Mouse (Mus musculus) embryonic facial prominence, embryonic 11.5 days (tissue): ENCODE measurements at regions not wholly inside any gene's neighbourhood (a gene's known extent, or its start where the extent isn't known, plus 50 kb on each side); places are given as distances from the start of the nearest gene placed in this dataset.
A peak's percentile ranks its signal among the peaks of the same experiment; 100 is the strongest.

Source experiments
- ATAC-seq: fragments of 200-750 bp; cut with Nextera tagmentation; replicated peaks from 2 replicates; pipeline ENCODE4 v1.8.0; 2017; ENCODE audit warnings: low read depth; ENCODE audit not compliant: insufficient number of reproducible peaks, low FRiP score, low TSS enrichment
- DNase-seq: peaks from one replicate; pipeline ENCODE4 v3.0.0-alpha.2; 2015; ENCODE audit warnings: low spot score
- H3K27ac ChIP-seq: fragments of 300-500 bp; sonication (generic); replicated peaks from 2 replicates; pipeline ENCODE4 v1.5.1; 2014; ENCODE audit warnings: mild to moderate bottlenecking, low read depth, low read length, control low read depth
- H3K27me3 ChIP-seq: fragments of 300-500 bp; sonication (generic); 2 replicates; pipeline ENCODE4 v1.6.1; 2014; ENCODE audit warnings: mild to moderate bottlenecking, low read length, moderate library complexity, mixed read lengths; ENCODE audit not compliant: control insufficient read depth, insufficient read depth
- H3K36me3 ChIP-seq: fragments of 300-500 bp; sonication (generic); replicated peaks from 2 replicates; pipeline ENCODE4 v1.6.1; 2014; ENCODE audit warnings: low read depth, mild to moderate bottlenecking, low read length, moderate library complexity, mixed read lengths; ENCODE audit not compliant: control insufficient read depth, insufficient read depth
- H3K4me1 ChIP-seq: fragments of 300-500 bp; sonication (generic); 2 replicates; pipeline ENCODE4 v1.6.1; 2014; ENCODE audit warnings: low read length, mixed read lengths; ENCODE audit not compliant: control insufficient read depth, insufficient read depth
- H3K4me2 ChIP-seq: fragments of 300-500 bp; sonication (generic); 2 replicates; pipeline ENCODE4 v1.6.1; 2014; ENCODE audit warnings: low read depth, mild to moderate bottlenecking, control low read depth, low read length, moderate library complexity
- H3K4me3 ChIP-seq: fragments of 300-500 bp; sonication (generic); 2 replicates; pipeline ENCODE4 v1.5.1; 2014; ENCODE audit warnings: low read depth, low read length, control low read depth
- H3K9ac ChIP-seq: fragments of 300-500 bp; sonication (generic); replicated peaks from 2 replicates; pipeline ENCODE4 v1.6.1; 2014; ENCODE audit warnings: mild to moderate bottlenecking, control low read depth, low read length
- H3K9me3 ChIP-seq: fragments of 300-500 bp; sonication (generic); replicated peaks from 2 replicates; pipeline ENCODE4 v1.6.1; 2016; ENCODE audit warnings: mild to moderate bottlenecking, low read length, inconsistent platforms, mixed read lengths; ENCODE audit not compliant: control insufficient read depth
- WGBS: fragments of 180-500 bp; shearing (Covaris S2); extraction: QIAGEN DNeasy Blood & Tissue Kit; methylation state at CpG from one replicate; pipeline ENCODE4 v1.1.7; 2014; 5-methylcytosine and 5-hydroxymethylcytosine counted together

DNA sequence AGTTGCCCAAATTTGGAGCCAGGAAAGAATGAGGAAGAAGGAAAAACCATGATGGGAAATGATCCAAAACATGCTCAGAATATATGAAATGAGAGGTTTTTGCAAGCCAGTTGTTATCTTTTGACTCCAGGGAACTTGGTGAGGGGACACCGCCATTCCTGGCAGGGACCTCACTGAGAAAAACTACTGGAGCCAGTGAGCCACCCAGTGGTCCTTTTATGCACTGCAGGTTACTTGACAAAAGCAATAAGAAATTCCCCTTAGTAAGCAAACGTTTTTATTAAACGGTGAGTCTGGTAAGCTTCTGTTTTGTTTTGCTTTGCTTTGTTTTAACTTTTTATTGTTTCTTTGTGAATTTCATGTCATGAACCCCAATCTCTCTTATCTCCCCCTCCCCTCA is 257.5 kb downstream of the Foxa2 start:
- WGBS = 9% methylated on average over 3 of the region's 3 CpGs
- no peak overlapping the region for H3K4me3 ChIP-seq
- no peaks in the 10 kb centered on the region for H3K4me1 ChIP-seq
- peak; percentile 85 for DNase-seq
- ATAC-seq = no peak
- H3K9ac ChIP-seq = no peak overlapping the region
- no peaks in the 10 kb centered on the region for H3K9me3 ChIP-seq
- no peaks in the 10 kb centered on the region for H3K36me3 ChIP-seq
- no peak overlapping the region for H3K27ac ChIP-seq
- no peak overlapping the region for H3K4me2 ChIP-seq
- H3K27me3 ChIP-seq = no peaks in the 10 kb centered on the region

- H3K9me3 ChIP-seq = no peaks in the 10 kb centered on the region
- H3K4me1 ChIP-seq = no peaks in the 10 kb centered on the region
- H3K36me3 ChIP-seq = no peaks in the 10 kb centered on the region
- H3K4me2 ChIP-seq = no peak overlapping the region
- H3K27me3 ChIP-seq = no peaks in the 10 kb centered on the region
- ATAC-seq = no peak
- 68% methylated on average over 3 of the region's 3 CpGs for WGBS
- H3K9ac ChIP-seq = no peak overlapping the region
- no peak overlapping the region for H3K4me3 ChIP-seq
- DNase-seq = peak; percentile 33
- no peak overlapping the region for H3K27ac ChIP-seq
Measured at GRCm38 (mm10) chr2:147788001-147788400, 258.8 kb downstream of the Foxa2 start.

- Histone ChIP-seq H3K4me3 (no peak overlapping the region), H3K36me3 (no peaks in the 10 kb centered on the region), H3K4me2 (no peak overlapping the region), H3K9me3 (no peaks in the 10 kb centered on the region), H3K4me1 (no peaks in the 10 kb centered on the region), H3K27me3 (no peaks in the 10 kb centered on the region), H3K9ac (no peak overlapping the region), H3K27ac (no peak overlapping the region)
- ATAC-seq (no peak), DNase-seq (no peak)
- WGBS = 86% methylated on average over 2 of the region's 2 CpGs
Measured at GRCm38 (mm10) chr2:147782496-147782895, 264.3 kb downstream of the Foxa2 start.

GRCm38 (mm10) chr2:147776316-147776715 is 270.5 kb downstream of the Foxa2 start:
- no peak for ATAC-seq
- no peaks in the 10 kb centered on the region for H3K9me3 ChIP-seq
- H3K4me2 ChIP-seq = no peak overlapping the region
- DNase-seq = no peak
- H3K27me3 ChIP-seq = no peaks in the 10 kb centered on the region
- H3K4me3 ChIP-seq = no peak overlapping the region
- no peaks in the 10 kb centered on the region for H3K4me1 ChIP-seq
- no peak overlapping the region for H3K27ac ChIP-seq
- WGBS = 62% methylated on average over 2 of the region's 2 CpGs
- no peak overlapping the region for H3K9ac ChIP-seq
- no peaks in the 10 kb centered on the region for H3K36me3 ChIP-seq

DNA sequence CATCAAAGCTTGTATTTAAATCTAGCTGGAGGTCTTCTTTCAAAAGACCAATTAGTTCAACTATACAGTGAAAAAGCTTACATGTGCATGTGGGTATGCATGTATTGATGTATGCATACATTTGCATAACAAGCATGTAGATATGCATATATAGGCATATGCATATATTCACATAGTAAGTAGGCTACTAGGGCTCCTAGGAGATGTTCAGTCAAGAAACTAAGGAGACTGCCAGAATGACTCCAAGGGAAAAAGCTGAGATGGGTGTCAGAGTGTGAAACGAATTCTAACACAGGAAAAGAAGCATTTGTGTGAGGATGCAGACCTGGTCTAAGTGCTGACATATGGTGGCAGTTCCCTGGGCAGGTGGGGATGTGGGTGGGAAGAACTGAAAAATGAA is 274.2 kb downstream of the Foxa2 start:
- WGBS = 66% methylated on average over 1 of the region's 1 CpGs
- no peaks in the 10 kb centered on the region for H3K9me3 ChIP-seq
- H3K4me2 ChIP-seq = no peak overlapping the region
- H3K27me3 ChIP-seq = no peaks in the 10 kb centered on the region
- ATAC-seq (no peak), DNase-seq (no peak)
- no peaks in the 10 kb centered on the region for H3K4me1 ChIP-seq
- no peak overlapping the region for H3K4me3 ChIP-seq
- H3K36me3 ChIP-seq = no peaks in the 10 kb centered on the region
- H3K9ac ChIP-seq = no peak overlapping the region
- H3K27ac ChIP-seq = no peak overlapping the region

- Histone ChIP-seq H3K4me1 (no peaks in the 10 kb centered on the region), H3K4me2 (no peak overlapping the region), H3K9me3 (no peaks in the 10 kb centered on the region), H3K9ac (no peak overlapping the region), H3K27ac (no peak overlapping the region), H3K4me3 (no peak overlapping the region), H3K27me3 (no peaks in the 10 kb centered on the region), H3K36me3 (no peaks in the 10 kb centered on the region)
- WGBS = 71% methylated on average over 2 of the region's 2 CpGs
- ATAC-seq (no peak), DNase-seq (no peak)
Measured at GRCm38 (mm10) chr2:147753089-147753488, 293.7 kb downstream of the Foxa2 start.

DNA sequence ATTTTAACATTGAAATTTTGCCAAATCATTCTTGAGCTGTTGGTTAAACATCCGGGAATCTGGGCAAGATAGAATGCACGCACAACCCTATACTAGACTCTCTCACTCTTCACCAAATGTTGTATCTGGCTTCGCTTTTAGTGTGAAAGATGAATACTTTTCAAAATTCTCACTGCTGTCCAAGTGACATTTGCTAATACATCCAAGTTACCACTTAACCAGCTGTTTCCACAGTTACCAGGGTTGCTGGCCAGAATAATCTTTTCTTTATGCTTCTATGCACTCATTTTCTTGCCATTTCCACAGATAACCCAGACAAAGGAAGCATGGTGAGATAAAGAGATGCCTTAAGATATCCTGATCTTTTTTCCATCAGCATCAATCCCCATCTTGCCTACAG is 294.9 kb downstream of the Foxa2 start:
- H3K27me3 ChIP-seq = no peaks in the 10 kb centered on the region
- H3K9ac ChIP-seq = no peak overlapping the region
- DNase-seq (no peak), ATAC-seq (no peak)
- H3K4me1 ChIP-seq = no peaks in the 10 kb centered on the region
- no peak overlapping the region for H3K4me3 ChIP-seq
- no peaks in the 10 kb centered on the region for H3K9me3 ChIP-seq
- no peak overlapping the region for H3K4me2 ChIP-seq
- 92% methylated on average over 3 of the region's 3 CpGs for WGBS
- H3K36me3 ChIP-seq = no peaks in the 10 kb centered on the region
- H3K27ac ChIP-seq = no peak overlapping the region

GRCm38 (mm10) chr2:147748006-147748405 is 298.8 kb downstream of the Foxa2 start:
- Histone ChIP-seq H3K36me3 (no peaks in the 10 kb centered on the region), H3K4me3 (no peak overlapping the region), H3K27me3 (no peaks in the 10 kb centered on the region), H3K9me3 (no peaks in the 10 kb centered on the region), H3K9ac (no peak overlapping the region), H3K4me2 (no peak overlapping the region), H3K27ac (no peak overlapping the region), H3K4me1 (no peaks in the 10 kb centered on the region)
- DNase-seq = no peak
- WGBS = 58% methylated on average over 4 of the region's 4 CpGs
- no peak for ATAC-seq
